Mouse (Mus musculus): ENCODE data around the gene Phldb3.

DNA sequence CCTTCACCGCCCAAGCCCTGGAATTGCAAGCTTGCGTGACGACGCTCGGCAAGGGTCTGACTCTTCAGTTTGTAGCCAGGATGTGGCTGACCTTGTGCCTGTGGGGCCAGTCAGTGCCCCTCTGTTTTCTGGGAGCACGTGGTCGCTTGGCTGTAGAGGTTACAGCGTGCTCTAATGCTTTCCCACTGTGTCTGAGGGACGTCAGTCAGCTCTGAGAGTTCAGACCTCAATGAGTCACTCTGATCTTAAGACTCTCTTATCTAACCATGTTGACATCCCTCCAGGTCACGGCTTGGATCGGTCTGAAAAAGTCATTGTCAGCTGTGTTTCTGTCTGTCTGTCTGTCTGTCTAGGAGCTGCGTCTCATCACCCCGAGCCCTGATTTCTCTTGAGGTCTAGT, 4.3 kb downstream of the Phldb3 start:
- TF ChIP-seq CTCF (conservative IDR thresholded peaks at IDR 0.05; ENCODE audit: low read length), result no peak
- no peak for TF ChIP-seq POU5F1 (IDR thresholded peaks at IDR 0.05; ENCODE audit: borderline replicate concordance, low read length)
